11 mouse cellular contexts compared by ENCODE assay signal in genomic region chr17:78451332-78451793, GRCm38 (mm10). TPM values are rescaled to one million over a fixed set of nuclear protein-coding genes. Genes with fewer than 3 reads are reported as not detected.
DNase-seq lines count a peak whose midpoint lies in the region; ATAC-seq lines count a peak whose summit lies in the region.
"Had no signal": no experiment of that assay in that cellular context is flagged by ENCODE, and none has a peak within 500 bp of the region (broad histone marks: within the 10 kb centered on the region; RNA-seq: fewer than 3 reads in every experiment).

No protein-coding gene starts in this region.

- DNase-seq in gastrocnemius, postnatal 14 days = peak; percentile 6
- DNase-seq in heart, postnatal 10 days = peak; percentile 42 to 55
- no peak for DNase-seq in retina, postnatal 1 day

- H3K9ac ChIP-seq in hindbrain, embryonic 16.5 days (ENCODE audit: low read depth, low read length) = no peak overlapping the region
- H3K9ac ChIP-seq in forebrain, embryonic 15.5 days (replicated peaks) = no peak overlapping the region
- H3K9ac ChIP-seq: limb, embryonic 15.5 days; neural tube, embryonic 15.5 days had no signal

- 80% methylated on average over 7 of the region's 7 CpGs for WGBS in hindbrain, embryonic 16.5 days
- whole genome bisulfite sequencing in forebrain, embryonic 15.5 days = 87% methylated on average over 7 of the region's 7 CpGs

- no peak for ATAC-seq in megakaryocyte, adult 5-6 weeks (ENCODE audit: poor library complexity, severe bottlenecking)
- 0 out of 2 replicates have a peak, but pooled peaks have one; percentile 12 for ATAC-seq in megakaryocyte-erythroid progenitor cell, adult 5-6 weeks (replicated peaks; ENCODE audit: low FRiP score, low TSS enrichment, poor library complexity, severe bottlenecking)
- no peak for ATAC-seq in hindbrain, embryonic 16.5 days
- ATAC-seq in forebrain, embryonic 15.5 days (replicated peaks) = no peak

- intact Hi-C loops in gastrocnemius, postnatal 14 days (cut with DNase I; ENCODE audit: low total_unique reads) = loop anchor here (10.0 kb wide), 2 partner anchors 107 to 257 kb away; no protein-coding TSS in a partner anchor
- intact Hi-C loops in heart, postnatal 10 days (cut with DNase I) = loop anchor here (1.0 kb wide), 1 partner anchor 254 kb away; no protein-coding TSS in a partner anchor

- no peaks in the 10 kb centered on the region for H3K27me3 ChIP-seq in megakaryocyte, embryonic 14.5 days (replicated peaks)
- no peaks in the 10 kb centered on the region for H3K27me3 ChIP-seq in hindbrain, embryonic 16.5 days (replicated peaks; ENCODE audit: control insufficient read depth, insufficient read depth, low read length)
- H3K27me3 ChIP-seq in forebrain, embryonic 15.5 days = no peaks in the 10 kb centered on the region
- H3K27me3 ChIP-seq: limb, embryonic 15.5 days; neural tube, embryonic 15.5 days had no signal

- H3K36me3 ChIP-seq in megakaryocyte, embryonic 14.5 days (replicated peaks; ENCODE audit: low read length) = no peaks in the 10 kb centered on the region
- no peaks in the 10 kb centered on the region for H3K36me3 ChIP-seq in hindbrain, embryonic 16.5 days (ENCODE audit: control insufficient read depth, insufficient read depth, low read length)
- H3K36me3 ChIP-seq in forebrain, embryonic 15.5 days = no peaks in the 10 kb centered on the region
- H3K36me3 ChIP-seq: limb, embryonic 15.5 days; neural tube, embryonic 15.5 days had no signal

- H3K4me2 ChIP-seq in hindbrain, embryonic 16.5 days (ENCODE audit: low read length) = no peak overlapping the region
- H3K4me2 ChIP-seq in forebrain, embryonic 15.5 days (replicated peaks) = no peak overlapping the region
- H3K4me2 ChIP-seq: limb, embryonic 15.5 days; midbrain, embryonic 11.5 days; neural tube, embryonic 15.5 days had no signal

- H3K4me1 ChIP-seq in megakaryocyte, embryonic 14.5 days = peaks cover 54% of the 10 kb centered on the region
- H3K4me1 ChIP-seq in hindbrain, embryonic 16.5 days (ENCODE audit: control insufficient read depth, insufficient read depth, low read depth, low read length) = no peaks in the 10 kb centered on the region
- H3K4me1 ChIP-seq in forebrain, embryonic 15.5 days = peaks cover 9% of the 10 kb centered on the region
- H3K4me1 ChIP-seq: limb, embryonic 15.5 days had no signal

- H3K27ac ChIP-seq in hindbrain, embryonic 16.5 days (ENCODE audit: low read depth, low read length) = no peak overlapping the region
- H3K27ac ChIP-seq in forebrain, embryonic 15.5 days (replicated peaks) = no peak overlapping the region
- H3K27ac ChIP-seq: limb, embryonic 15.5 days; neural tube, embryonic 15.5 days had no signal

- no peaks in the 10 kb centered on the region for H3K9me3 ChIP-seq in megakaryocyte, embryonic 14.5 days
- H3K9me3 ChIP-seq in hindbrain, embryonic 16.5 days (ENCODE audit: control insufficient read depth, low read length) = no peaks in the 10 kb centered on the region
- H3K9me3 ChIP-seq in forebrain, embryonic 15.5 days = no peaks in the 10 kb centered on the region
- H3K9me3 ChIP-seq: limb, embryonic 15.5 days; neural tube, embryonic 15.5 days had no signal

- peak overlapping the region; percentile 73 for H3K4me3 ChIP-seq in megakaryocyte, embryonic 14.5 days (replicated peaks)
- no peak overlapping the region for H3K4me3 ChIP-seq in hindbrain, embryonic 16.5 days (ENCODE audit: low read length)
- no peak overlapping the region for H3K4me3 ChIP-seq in forebrain, embryonic 15.5 days
- H3K4me3 ChIP-seq: limb, embryonic 15.5 days; neural tube, embryonic 15.5 days had no signal

RNA-seq across cellular contexts. Expression of gene Fez2, which starts 33.4 kb away (rescaled TPM):
- polyA plus RNA-seq in megakaryocyte, embryonic 14.5 days (2012; ENCODE audit: insufficient read depth, low replicate concordance) = 3.8 and 9.9 TPM in 2 replicates
- 11.4 and 12.8 TPM in 2 replicates for total RNA-seq in megakaryocyte, adult 5-6 weeks (2015)
- 21.5 and 22.8 TPM in 2 replicates for total RNA-seq in megakaryocyte, adult 5-6 weeks (2017)
- 10 to 100 TPM; 47.3 to 48.8 TPM for total RNA-seq in gastrocnemius, postnatal 14 days (2021)
- 10 to 100 TPM; 80.8 to 85.0 TPM for total RNA-seq in heart, postnatal 10 days (2021)
- total RNA-seq in megakaryocyte-erythroid progenitor cell, adult 5-6 weeks (2014; fragmentation: Nextera tagmentation) = 7.3 and 8.8 TPM in 2 replicates
- total RNA-seq in megakaryocyte-erythroid progenitor cell, adult 5-6 weeks (2017) = 14.7 and 17.6 TPM in 2 replicates
- 63.4 and 64.9 TPM in 2 replicates for polyA plus RNA-seq in hindbrain, embryonic 16.5 days (2015; fragmentation: Nextera tagmentation; extraction: Ambion mirVana)
- polyA plus RNA-seq in forebrain, embryonic 15.5 days (2015; fragmentation: Nextera tagmentation; extraction: Ambion mirVana) = 37.3 and 40.4 TPM in 2 replicates

RNA-seq across cellular contexts. Expression of gene Vit, which starts 56.5 kb away (rescaled TPM):
- polyA plus RNA-seq in megakaryocyte, embryonic 14.5 days (2012; ENCODE audit: insufficient read depth, low replicate concordance) = not detected in 2 replicates
- not detected in 2 replicates for total RNA-seq in megakaryocyte, adult 5-6 weeks (2015)
- not detected in 2 replicates for total RNA-seq in megakaryocyte, adult 5-6 weeks (2017)
- total RNA-seq in gastrocnemius, postnatal 14 days (2021) = 1 to 10 TPM; 2.1 to 3.1 TPM
- 1 to 10 TPM; 1.2 to 1.8 TPM for total RNA-seq in heart, postnatal 10 days (2021)
- total RNA-seq in megakaryocyte-erythroid progenitor cell, adult 5-6 weeks (2014; fragmentation: Nextera tagmentation) = 0.82 TPM in 1 of 2 replicates, not detected in the other
- total RNA-seq in megakaryocyte-erythroid progenitor cell, adult 5-6 weeks (2017) = 0.04 and 0.56 TPM in 2 replicates
- 12.4 and 12.8 TPM in 2 replicates for polyA plus RNA-seq in hindbrain, embryonic 16.5 days (2015; fragmentation: Nextera tagmentation; extraction: Ambion mirVana)
- 12.5 and 15.5 TPM in 2 replicates for polyA plus RNA-seq in forebrain, embryonic 15.5 days (2015; fragmentation: Nextera tagmentation; extraction: Ambion mirVana)
